Mouse (Mus musculus) yolk sac, embryonic 10.5 days (tissue): ENCODE data around the gene Gm49027.

ENCODE experiments used
- DNase-seq: peaks from one replicate; pipeline ENCODE4 v3.0.0-alpha.2; 2017; ENCODE audit warnings: low spot score

The Gm49027 gene

DNA sequence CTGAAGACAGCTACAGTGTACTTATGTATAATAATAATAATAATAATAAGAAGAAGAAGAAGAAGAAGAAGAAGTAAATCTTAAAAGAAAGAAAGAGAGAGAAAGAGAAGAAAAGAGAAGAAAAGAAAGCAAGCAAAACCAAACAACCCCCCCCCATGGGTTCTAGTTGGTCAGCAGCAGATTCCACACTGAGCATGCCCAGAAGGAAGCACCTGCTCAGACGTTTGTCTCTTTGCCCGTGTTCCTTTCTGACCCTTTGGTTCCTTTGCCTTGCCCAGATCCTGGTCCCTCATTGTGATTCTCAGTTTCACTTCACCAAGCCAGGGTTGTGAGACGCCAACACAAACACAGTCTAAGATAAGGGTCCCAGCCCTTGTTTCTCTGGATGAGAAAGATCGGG is 23.3 kb downstream of the Gm49027 start:
- DNase-seq: no peak

- no peak for DNase-seq
Measured at GRCm38 (mm10) chr5:123499717-123500116, 25.6 kb downstream of the Gm49027 start.

- DNase-seq: no peak
Measured at GRCm38 (mm10) chr5:123489935-123490334, 35.4 kb downstream of the Gm49027 start.

- no peak for DNase-seq
Measured at GRCm38 (mm10) chr5:123489112-123489785, 36.0 kb downstream of the Gm49027 start, which contains the start of the genes Lrrc43 and Il31. Lrrc43 (plus strand) TSS chr5:123489305. Il31 (minus strand) TSS chr5:123489489.

GRCm38 (mm10) chr5:123487659-123488395 is 37.5 kb downstream of the Gm49027 start:
- no peak for DNase-seq

DNA sequence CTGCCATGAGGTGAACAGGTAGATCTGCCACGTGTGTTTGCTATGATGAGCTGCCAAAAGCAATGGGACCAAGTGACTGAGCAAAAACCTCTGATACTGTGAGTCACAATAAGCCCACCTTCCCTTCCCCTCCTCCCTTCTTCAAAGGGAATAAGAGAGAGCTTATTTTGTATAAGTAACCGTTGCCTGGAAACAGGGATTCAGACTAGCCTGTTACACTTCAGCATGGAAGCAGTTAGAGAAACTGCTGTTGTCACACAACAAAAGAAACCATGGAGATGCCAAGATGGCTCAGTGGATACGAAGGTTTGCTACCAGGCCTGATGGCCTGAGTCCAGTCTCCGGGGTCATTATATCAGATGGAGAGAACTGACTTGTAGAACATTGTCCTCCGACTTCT is 51.5 kb downstream of the Gm49027 start:
- DNase-seq: no peak

DNA sequence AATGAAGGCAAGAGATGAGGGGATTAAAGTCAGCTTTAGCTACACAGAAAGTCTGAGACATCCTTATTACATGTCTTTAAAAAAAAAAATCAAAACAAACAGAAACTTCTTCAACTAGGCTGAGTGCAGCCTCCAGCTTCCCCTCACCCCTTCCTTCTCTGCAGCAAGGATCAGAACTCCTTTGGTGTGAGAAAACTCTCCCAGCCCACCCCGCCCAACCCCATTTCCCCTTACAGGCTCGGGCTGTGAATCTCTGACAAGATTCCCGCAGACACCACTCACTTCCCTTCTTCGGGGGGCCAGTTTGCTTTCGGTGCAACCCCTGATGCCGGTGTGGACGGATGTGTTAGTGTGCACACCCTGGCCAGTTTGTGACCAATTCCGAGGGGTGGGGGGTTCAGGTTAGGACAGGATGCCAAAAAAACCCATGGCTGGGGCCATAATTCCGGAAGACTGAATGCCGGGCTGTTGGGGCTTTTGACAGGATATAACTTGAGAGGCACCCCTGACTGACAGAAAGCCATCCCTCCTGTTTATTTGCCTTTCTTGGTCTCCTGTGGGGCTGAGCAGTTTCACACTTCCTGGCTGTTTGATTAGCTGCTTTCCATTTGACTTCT is 54.4 kb downstream of the Gm49027 start:
- DNase-seq: no peak

- DNase-seq: no peak
Measured at GRCm38 (mm10) chr5:123464638-123465037, 60.6 kb downstream of the Gm49027 start.
